Mouse (Mus musculus): Measurements from ENCODE around the gene Pxdc1. TPM values are rescaled to one million over a fixed set of nuclear protein-coding genes. Genes with fewer than 3 reads are reported as not detected.

Gene Pxdc1
- 8.9 and 9.8 TPM in 2 replicates for polyA plus RNA-seq (2015; fragmentation: Nextera tagmentation; extraction: Ambion mirVana)

DNA sequence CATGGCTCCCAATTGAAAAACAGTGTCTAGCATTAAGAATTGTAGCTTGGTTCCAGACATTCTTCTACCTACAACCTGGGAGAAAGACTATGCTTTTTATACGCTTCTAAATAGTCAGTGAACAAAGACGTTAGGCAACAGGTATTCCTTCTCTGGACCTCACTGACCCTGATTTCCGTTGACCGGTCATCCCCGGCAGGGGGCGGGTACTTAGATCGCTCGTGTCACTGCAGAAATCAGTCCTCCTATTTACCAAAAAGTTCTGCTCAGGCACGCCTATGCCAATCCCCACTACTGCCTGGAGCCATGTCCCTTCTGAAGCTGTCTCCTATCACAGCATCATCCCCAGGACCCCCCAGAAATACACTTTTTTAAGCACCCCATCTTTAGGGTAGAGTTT lies at the start of gene Pxdc1:
Gene Pxdc1 (minus strand): TSS at position 96 of the 400 bp plus-strand sequence.
- WGBS, result 4% methylated on average over 9 of the region's 9 CpGs
- H3K4me2 ChIP-seq, result peak within 1 kb of the TSS; percentile 98

DNA sequence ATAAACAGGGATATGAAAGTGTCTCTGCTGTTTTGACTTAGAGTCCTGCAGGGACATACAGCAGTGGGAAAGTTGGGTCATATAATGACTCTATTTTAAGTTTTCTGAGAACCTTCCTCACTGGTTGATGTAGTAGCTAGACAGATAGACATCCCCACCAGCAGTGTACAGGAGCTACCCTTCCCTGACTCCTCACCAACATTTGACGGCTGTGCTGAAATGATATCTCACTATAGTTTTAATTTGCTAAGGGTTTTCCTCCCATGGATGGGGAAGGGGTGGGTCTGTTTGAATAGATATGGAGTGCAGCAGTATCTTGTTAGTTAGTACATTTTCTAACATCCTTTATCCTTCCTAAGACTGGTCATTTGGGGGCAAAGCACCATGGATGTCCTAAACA lies 47.3 kb upstream of the Pxdc1 start:
- no peak for ATAC-seq (ENCODE audit: low FRiP score)
- Histone ChIP-seq H3K9me3 (replicated peaks) (no peaks in the 10 kb centered on the region), H3K4me3 (replicated peaks) (no peak overlapping the region), H3K36me3 (no peaks in the 10 kb centered on the region), H3K4me2 (no peak overlapping the region), H3K27me3 (replicated peaks) (no peaks in the 10 kb centered on the region), H3K9ac (replicated peaks) (no peak overlapping the region), H3K27ac (replicated peaks) (no peak overlapping the region), H3K4me1 (no peaks in the 10 kb centered on the region)
- 95% methylated on average over 1 of the region's 1 CpGs for WGBS

More for the DNA sequence above, at the start of gene Pxdc1:
- peaks cover 40% of the 10 kb centered on the region for H3K27me3 ChIP-seq (replicated peaks)
- no peaks in the 10 kb centered on the region for H3K9me3 ChIP-seq (replicated peaks)
- peaks cover 34% of the 10 kb centered on the region for H3K4me1 ChIP-seq
- H3K9ac ChIP-seq (replicated peaks), result peak within 1 kb of the TSS; percentile 52
- no peak for ATAC-seq (ENCODE audit: low FRiP score)
- no peaks in the 10 kb centered on the region for H3K36me3 ChIP-seq
- H3K4me3 ChIP-seq (replicated peaks), result peak within 1 kb of the TSS; percentile 57
- peak within 1 kb of the TSS; percentile 52; the same call in 1 of the 2 replicates for H3K27ac ChIP-seq (replicated peaks)

DNA sequence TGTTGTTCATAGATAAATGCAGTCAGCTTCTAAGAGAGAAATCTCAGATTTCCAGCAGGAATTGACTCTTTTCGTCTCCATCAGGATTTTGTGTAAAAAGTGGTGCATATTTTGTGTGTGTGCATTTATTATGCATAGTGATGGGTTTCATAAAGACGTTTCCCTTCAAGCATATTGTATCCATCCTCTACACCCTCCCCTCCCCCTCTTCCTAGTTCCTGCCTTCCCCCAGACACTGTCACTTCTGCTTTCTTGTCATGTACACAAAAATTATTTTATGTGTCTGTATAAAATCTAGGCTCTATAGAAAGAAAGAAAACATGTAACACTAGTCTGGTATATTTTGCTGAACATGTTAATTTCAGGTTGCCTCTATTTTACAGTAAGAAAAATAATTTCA lies 46.8 kb upstream of the Pxdc1 start:
- no peaks in the 10 kb centered on the region for H3K27me3 ChIP-seq (replicated peaks)
- H3K27ac ChIP-seq (replicated peaks), result no peak overlapping the region
- no peak overlapping the region for H3K4me3 ChIP-seq (replicated peaks)
- no peaks in the 10 kb centered on the region for H3K36me3 ChIP-seq
- no peak for ATAC-seq (ENCODE audit: low FRiP score)
- H3K9ac ChIP-seq (replicated peaks), result no peak overlapping the region
- no peak overlapping the region for H3K4me2 ChIP-seq
- H3K4me1 ChIP-seq, result 0 out of 2 replicates have a peak, but pooled peaks cover under 1% of the 10 kb centered on the region
- 71% methylated on average over 2 of the region's 2 CpGs for WGBS
- H3K9me3 ChIP-seq (replicated peaks), result no peaks in the 10 kb centered on the region

DNA sequence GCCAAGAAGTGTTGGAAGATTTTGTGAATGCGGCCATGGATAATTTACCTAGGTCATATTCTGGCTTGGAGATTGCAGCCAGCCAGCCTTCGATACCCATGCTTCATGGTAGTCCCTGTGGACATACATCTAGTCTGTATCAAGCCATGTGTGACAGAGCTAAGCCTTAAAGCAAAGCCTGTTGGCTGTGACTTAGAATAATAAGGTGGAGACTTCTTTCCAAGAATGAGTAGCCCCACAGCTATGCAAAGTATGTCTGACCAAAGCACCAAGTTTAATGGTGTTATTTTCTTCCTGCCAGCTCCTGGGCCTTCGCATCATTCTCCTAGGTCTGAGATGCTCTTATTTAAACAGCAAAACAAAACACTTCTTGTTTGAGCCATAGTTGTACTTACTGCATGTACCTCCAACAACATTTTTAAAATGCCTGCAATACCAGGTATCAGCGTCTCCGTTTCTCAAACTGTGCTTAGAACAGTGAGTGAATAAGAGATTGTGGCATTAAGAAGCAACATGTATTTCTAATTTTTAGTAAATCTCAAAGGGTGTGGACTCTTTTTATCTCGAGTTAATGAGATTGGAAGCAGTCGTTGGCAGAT lies 43.5 kb upstream of the Pxdc1 start:
- ATAC-seq (ENCODE audit: low FRiP score), result no peak
- Histone ChIP-seq H3K9me3 (replicated peaks) (no peaks in the 10 kb centered on the region), H3K4me1 (0 out of 2 replicates have a peak, but pooled peaks cover 4% of the 10 kb centered on the region), H3K4me3 (replicated peaks) (no peak overlapping the region), H3K27me3 (replicated peaks) (no peaks in the 10 kb centered on the region), H3K36me3 (no peaks in the 10 kb centered on the region), H3K27ac (replicated peaks) (no peak overlapping the region), H3K4me2 (no peak overlapping the region), H3K9ac (replicated peaks) (no peak overlapping the region)
- 82% methylated on average over 7 of the region's 7 CpGs for whole genome bisulfite sequencing

DNA sequence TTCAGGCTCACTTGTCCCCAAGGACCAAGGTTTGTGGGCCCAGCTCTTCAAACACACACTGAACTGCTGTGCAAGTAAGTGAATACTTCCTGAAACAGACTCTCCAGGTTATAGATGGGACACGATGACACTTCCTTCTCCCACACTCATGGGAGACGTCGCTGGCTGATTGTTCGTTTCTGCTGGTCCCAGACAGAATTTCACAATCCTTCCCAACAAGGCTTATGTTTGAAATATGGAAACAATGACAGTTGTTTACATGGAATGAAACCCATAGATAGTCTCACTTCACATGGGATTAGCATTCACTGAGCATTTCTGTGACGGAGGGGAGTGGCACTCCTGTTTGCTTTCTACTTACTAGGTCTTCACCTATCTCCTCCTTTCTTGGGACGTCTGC lies 39.8 kb upstream of the Pxdc1 start:
- H3K4me1 ChIP-seq, result 0 out of 2 replicates have a peak, but pooled peaks cover 4% of the 10 kb centered on the region
- H3K4me3 ChIP-seq (replicated peaks), result no peak overlapping the region
- 88% methylated on average over 6 of the region's 6 CpGs for whole genome bisulfite sequencing
- H3K4me2 ChIP-seq, result no peak overlapping the region
- no peaks in the 10 kb centered on the region for H3K9me3 ChIP-seq (replicated peaks)
- H3K36me3 ChIP-seq, result no peaks in the 10 kb centered on the region
- no peak overlapping the region for H3K27ac ChIP-seq (replicated peaks)
- no peak for ATAC-seq (ENCODE audit: low FRiP score)
- H3K27me3 ChIP-seq (replicated peaks), result no peaks in the 10 kb centered on the region
- H3K9ac ChIP-seq (replicated peaks), result no peak overlapping the region

DNA sequence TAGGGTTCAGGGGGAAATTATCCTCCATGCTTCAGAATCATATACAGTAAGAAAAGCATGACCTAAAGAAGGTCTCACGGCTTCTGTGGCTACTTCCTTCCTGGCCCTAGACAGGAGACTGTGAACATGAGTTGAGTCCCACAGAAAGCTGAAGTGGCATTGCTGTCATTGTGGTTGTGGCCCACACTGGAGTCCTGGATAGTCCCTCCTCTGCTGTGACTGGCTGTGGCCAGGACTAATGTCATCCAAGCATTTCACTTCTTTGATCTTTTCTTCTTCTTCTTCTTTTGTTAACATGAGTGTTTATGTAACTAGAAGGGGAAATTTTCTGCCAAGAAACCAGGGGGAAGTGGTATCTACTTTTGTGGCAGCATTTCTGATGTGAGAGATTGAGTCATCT lies 37.8 kb upstream of the Pxdc1 start:
- no peaks in the 10 kb centered on the region for H3K36me3 ChIP-seq
- H3K9ac ChIP-seq (replicated peaks), result no peak overlapping the region
- H3K9me3 ChIP-seq (replicated peaks), result no peaks in the 10 kb centered on the region
- no peak overlapping the region for H3K4me3 ChIP-seq (replicated peaks)
- no peak overlapping the region for H3K27ac ChIP-seq (replicated peaks)
- no peak for ATAC-seq (ENCODE audit: low FRiP score)
- WGBS, result 61% methylated on average over 1 of the region's 1 CpGs
- H3K27me3 ChIP-seq (replicated peaks), result no peaks in the 10 kb centered on the region
- H3K4me1 ChIP-seq, result 0 out of 2 replicates have a peak, but pooled peaks cover 4% of the 10 kb centered on the region
- no peak overlapping the region for H3K4me2 ChIP-seq

DNA sequence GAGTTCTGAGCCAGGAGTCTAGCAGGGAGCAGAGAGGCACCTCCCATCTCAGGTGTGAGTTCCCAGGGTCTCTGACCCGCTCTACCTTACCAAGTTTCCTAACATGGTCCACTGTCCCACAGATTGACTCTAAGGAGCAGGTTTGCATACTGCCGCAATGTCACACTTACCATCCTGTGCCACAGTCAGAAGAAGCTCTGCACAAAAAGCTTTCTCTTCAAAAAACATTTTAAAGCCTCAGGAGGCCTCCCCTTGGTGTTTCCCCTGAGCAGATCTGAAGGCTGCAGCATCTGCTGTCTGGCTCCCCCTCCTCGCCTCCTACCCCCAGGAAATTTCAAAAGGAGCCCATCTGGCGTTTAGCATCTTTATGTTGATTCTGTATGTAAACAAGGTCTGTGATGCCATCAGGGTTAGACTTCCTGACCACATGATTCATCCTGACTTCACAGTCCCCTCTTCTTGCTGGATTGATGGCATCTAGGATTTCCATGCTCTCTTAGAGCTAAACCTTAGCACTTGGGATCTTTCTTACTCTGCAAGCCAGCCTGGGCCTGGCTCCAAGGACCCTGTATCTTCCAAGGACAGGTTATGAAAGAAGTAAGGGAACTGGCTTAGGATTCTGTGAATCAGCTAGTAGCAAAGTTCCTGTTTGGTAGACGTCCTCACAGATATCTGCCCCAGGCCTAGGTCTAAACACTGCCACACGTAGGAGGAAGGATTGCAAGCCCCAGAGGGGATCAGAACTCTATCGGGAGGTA lies 31.9 kb upstream of the Pxdc1 start:
- Histone ChIP-seq H3K9me3 (replicated peaks) (no peaks in the 10 kb centered on the region), H3K27ac (replicated peaks) (no peak overlapping the region), H3K4me1 (no peaks in the 10 kb centered on the region), H3K4me2 (no peak overlapping the region), H3K27me3 (replicated peaks) (no peaks in the 10 kb centered on the region), H3K9ac (replicated peaks) (no peak overlapping the region), H3K36me3 (no peaks in the 10 kb centered on the region), H3K4me3 (replicated peaks) (no peak overlapping the region)
- WGBS, result 69% methylated on average over 7 of the region's 7 CpGs
- ATAC-seq (ENCODE audit: low FRiP score), result no peak

DNA sequence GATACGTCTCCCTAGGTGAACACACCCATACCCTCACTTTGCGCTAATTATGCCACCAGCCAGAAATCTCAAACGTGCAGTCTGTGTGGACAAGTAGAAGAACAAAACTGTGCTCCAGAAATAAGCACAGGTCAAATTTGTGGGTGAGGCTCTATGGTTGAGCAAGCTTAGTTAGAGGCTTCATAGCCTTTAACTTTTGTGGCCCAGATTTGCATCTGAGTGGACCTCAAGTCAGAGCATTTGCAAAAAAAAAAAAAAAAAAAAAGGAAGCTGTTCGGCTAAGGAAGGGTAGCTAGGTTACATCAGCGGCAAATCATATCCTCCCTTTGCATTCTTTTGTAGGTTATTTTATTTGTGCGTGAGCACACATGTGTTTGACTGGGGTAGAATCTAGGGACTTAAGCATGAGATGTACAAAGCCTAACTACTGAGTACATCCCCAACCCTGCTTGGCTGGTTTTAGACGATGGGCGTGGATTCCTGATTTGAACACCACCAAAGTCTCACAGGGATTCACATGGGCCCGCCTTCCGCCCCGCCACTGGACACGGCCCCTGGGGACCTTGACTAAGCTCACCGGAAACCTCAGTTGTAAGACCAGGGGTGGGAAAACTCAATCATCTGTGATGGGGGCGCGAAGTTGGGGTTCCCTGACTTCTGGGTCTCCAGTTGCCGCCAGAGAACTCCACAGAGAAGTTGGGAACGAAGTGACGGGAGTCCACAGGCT lies 30.6 kb upstream of the Pxdc1 start:
- no peak overlapping the region for H3K4me2 ChIP-seq

DNA sequence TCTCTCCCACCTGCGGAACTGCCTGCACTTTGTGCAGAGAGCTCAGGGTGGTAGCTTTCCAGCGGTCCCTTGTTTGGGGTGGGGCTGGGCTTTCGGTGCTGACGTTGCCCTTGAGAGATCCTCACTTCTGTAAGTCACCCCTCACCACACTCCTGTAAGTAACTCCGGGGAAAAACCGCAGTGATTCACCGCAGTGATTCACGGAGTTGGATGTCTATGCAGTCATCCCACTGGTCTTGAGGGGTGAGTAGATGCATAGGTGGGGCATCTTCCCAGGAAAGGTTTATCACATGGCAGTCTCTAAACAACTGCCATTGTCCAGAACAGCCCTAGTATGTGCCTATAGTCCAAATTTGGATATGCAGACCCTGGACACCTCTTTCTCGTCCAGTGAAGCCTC lies 30.0 kb upstream of the Pxdc1 start:
- 89% methylated on average over 9 of the region's 9 CpGs for WGBS
- no peak overlapping the region for H3K4me2 ChIP-seq
- no peak overlapping the region for H3K4me3 ChIP-seq (replicated peaks)
- no peaks in the 10 kb centered on the region for H3K4me1 ChIP-seq
- H3K27me3 ChIP-seq (replicated peaks), result no peaks in the 10 kb centered on the region
- H3K27ac ChIP-seq (replicated peaks), result no peak overlapping the region
- H3K9ac ChIP-seq (replicated peaks), result no peak overlapping the region
- ATAC-seq (ENCODE audit: low FRiP score), result no peak
- no peaks in the 10 kb centered on the region for H3K36me3 ChIP-seq
- no peaks in the 10 kb centered on the region for H3K9me3 ChIP-seq (replicated peaks)

More for the DNA sequence above, 30.6 kb upstream of the Pxdc1 start:
- Histone ChIP-seq H3K36me3 (no peaks in the 10 kb centered on the region), H3K27ac (replicated peaks) (no peak overlapping the region), H3K9ac (replicated peaks) (no peak overlapping the region), H3K9me3 (replicated peaks) (no peaks in the 10 kb centered on the region), H3K4me1 (no peaks in the 10 kb centered on the region), H3K27me3 (replicated peaks) (no peaks in the 10 kb centered on the region), H3K4me3 (replicated peaks) (no peak overlapping the region)
- WGBS, result 94% methylated on average over 18 of the region's 18 CpGs
- no peak for ATAC-seq (ENCODE audit: low FRiP score)

DNA sequence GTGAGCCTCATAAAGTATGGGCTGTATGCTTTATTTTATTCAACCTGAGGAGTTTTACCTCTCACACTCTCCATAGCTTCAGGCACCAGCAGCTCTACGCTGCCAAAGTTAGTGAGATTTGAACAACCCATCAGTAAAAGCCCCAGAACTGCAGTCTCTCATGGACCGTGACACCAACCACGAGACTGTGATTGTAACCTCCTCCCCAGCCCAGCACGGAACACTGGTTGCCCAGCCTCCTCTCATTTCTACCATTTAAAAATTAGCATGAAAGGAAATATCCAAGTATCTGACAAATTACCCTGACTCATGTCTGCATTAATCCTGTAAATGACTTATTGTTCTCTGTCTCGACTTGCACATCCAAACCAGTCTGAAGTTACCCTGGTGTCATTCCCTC lies 23.2 kb upstream of the Pxdc1 start:
- Histone ChIP-seq H3K4me2 (no peak overlapping the region), H3K27ac (replicated peaks) (peak overlapping the region; percentile 42; the same call in 1 of the 2 replicates), H3K4me1 (peaks cover 16% of the 10 kb centered on the region), H3K27me3 (replicated peaks) (no peaks in the 10 kb centered on the region), H3K9ac (replicated peaks) (no peak overlapping the region), H3K4me3 (replicated peaks) (no peak overlapping the region), H3K9me3 (replicated peaks) (no peaks in the 10 kb centered on the region), H3K36me3 (no peaks in the 10 kb centered on the region)
- WGBS, result 53% methylated on average over 5 of the region's 5 CpGs
- no peak; the same call in 1 of the 2 replicates for ATAC-seq (ENCODE audit: low FRiP score)

DNA sequence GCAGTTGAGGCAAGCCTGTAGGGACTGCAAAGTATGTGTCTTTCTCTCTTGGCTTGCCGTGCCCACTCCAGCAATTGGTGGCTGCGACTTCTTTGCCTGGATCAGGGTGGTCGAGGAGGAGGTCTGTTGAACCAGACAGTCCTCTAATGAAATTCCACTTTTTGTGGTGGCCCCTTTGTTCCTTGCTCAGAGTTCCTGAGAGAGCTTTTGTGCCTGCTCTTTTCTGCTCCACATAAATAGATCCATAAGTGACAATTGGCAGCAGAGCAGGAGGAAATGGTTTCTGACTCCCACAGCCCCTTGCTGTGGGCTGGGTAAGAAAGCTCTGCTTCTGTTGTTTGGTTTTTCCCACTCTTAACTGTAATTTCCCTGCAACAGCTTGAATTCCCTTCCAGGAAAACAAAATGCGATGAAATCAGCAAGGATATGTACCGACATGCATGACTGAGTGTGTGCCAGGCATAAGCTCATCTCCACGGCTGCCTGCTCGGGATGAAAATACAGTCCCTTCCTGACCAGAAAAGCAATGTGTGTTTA lies 22.6 kb upstream of the Pxdc1 start:
- no peaks in the 10 kb centered on the region for H3K27me3 ChIP-seq (replicated peaks)
- no peak overlapping the region for H3K4me3 ChIP-seq (replicated peaks)
- H3K9me3 ChIP-seq (replicated peaks), result no peaks in the 10 kb centered on the region
- H3K4me2 ChIP-seq, result peak overlapping the region; percentile 23; the same call in 1 of the 2 replicates
- no peaks in the 10 kb centered on the region for H3K36me3 ChIP-seq
- peaks cover 16% of the 10 kb centered on the region for H3K4me1 ChIP-seq
- no peak overlapping the region for H3K9ac ChIP-seq (replicated peaks)
- H3K27ac ChIP-seq (replicated peaks), result peak overlapping the region; percentile 42; the same call in 1 of the 2 replicates
- ATAC-seq (ENCODE audit: low FRiP score), result peak; percentile 59; the same call in 1 of the 2 replicates
- WGBS, result 12% methylated on average over 7 of the region's 7 CpGs

Data from neural tube, embryonic 15.5 days (tissue).